Mouse (Mus musculus) left cerebral cortex, postnatal 10 days (tissue): ENCODE results near the gene Ccnt1. TPM values are rescaled to one million over a fixed set of nuclear protein-coding genes. Genes with fewer than 3 reads are reported as not detected.

ENCODE experiments used
- microRNA-seq: library from miRNA; unstranded; fragments of <30 nt; microRNA quantifications from one replicate; pipeline ENCODE4 v1.2.0, GENCODE M21; 2022
- total RNA-seq, 2 experiments: library from RNA; stranded (reverse); gene quantifications; 2 replicates each; pipeline ENCODE4 v1.2.3; 2021

The Ccnt1 gene
- total RNA-seq, 2 experiments from 2014 or later: 42.0 to 50.2 TPM

Small RNAs within 50 kb of the gene (microRNA-seq; reads per million reads assigned to microRNA genes)
- gene Mir1291: 4.3 reads per million, percentile 15 among the genes with 10 or more reads in this experiment

Other genes starting within 250 kb of the Ccnt1 start
- not detected for gene Olfr284, start 229.9 kb downstream of the Ccnt1 start, total RNA-seq
- not detected for gene Olfr283, start 190.0 kb downstream of the Ccnt1 start, total RNA-seq
- gene Olfr282, start 139.7 kb downstream of the Ccnt1 start, total RNA-seq: not detected
- not detected for gene Olfr281, start 118.3 kb downstream of the Ccnt1 start, total RNA-seq
- not detected for gene OR5BS1P, start 101.0 kb downstream of the Ccnt1 start, total RNA-seq
- not detected for gene Lalba, start 88.2 kb downstream of the Ccnt1 start, total RNA-seq
- not detected for gene Olfr279, start 78.5 kb downstream of the Ccnt1 start, total RNA-seq
- gene Kansl2, start 36.7 kb downstream of the Ccnt1 start, total RNA-seq: 10 to 100 TPM; 62.2 to 64.0 TPM
- not detected for gene 4930415O20Rik, start 81 bp upstream of the Ccnt1 start, total RNA-seq
- 10 to 100 TPM; 37.1 to 38.1 TPM for gene Adcy6, start 39.2 kb upstream of the Ccnt1 start, total RNA-seq
- gene Cacnb3, start 59.9 kb upstream of the Ccnt1 start, total RNA-seq: 100 to 1,000 TPM; 173 to 185 TPM
- gene Ddx23, start 92.0 kb upstream of the Ccnt1 start, total RNA-seq: 10 to 100 TPM; 55.8 to 58.2 TPM
- 10 to 100 TPM; 68.6 to 70.1 TPM for gene Rnd1, start 106.5 kb upstream of the Ccnt1 start, total RNA-seq
- gene Ccdc65, start 137.3 kb upstream of the Ccnt1 start, total RNA-seq: 10 to 100 TPM; 13.6 to 14.5 TPM
- 1 to 10 TPM; 2.2 TPM for gene Fkbp11, start 157.3 kb upstream of the Ccnt1 start, total RNA-seq
- 100 to 1,000 TPM; 651 to 661 TPM for gene Arf3, start 192.3 kb upstream of the Ccnt1 start, total RNA-seq
- under 1 TPM; 0.63 to 0.64 TPM for gene Wnt10b, start 207.2 kb upstream of the Ccnt1 start, total RNA-seq
- gene Wnt1, start 218.9 kb upstream of the Ccnt1 start, total RNA-seq: not detected
- 100 to 1,000 TPM; 285 to 294 TPM for gene Ddn, start 238.6 kb upstream of the Ccnt1 start, total RNA-seq